Mouse (Mus musculus) MN1 (cell line): ENCODE measurements around the gene Gpr61.

ENCODE experiments used
- DNase-seq: peaks from one replicate; pipeline ENCODE4 v3.0.0-alpha.2; 2016; ENCODE audit warnings: low spot score

Gene Gpr61

DNA sequence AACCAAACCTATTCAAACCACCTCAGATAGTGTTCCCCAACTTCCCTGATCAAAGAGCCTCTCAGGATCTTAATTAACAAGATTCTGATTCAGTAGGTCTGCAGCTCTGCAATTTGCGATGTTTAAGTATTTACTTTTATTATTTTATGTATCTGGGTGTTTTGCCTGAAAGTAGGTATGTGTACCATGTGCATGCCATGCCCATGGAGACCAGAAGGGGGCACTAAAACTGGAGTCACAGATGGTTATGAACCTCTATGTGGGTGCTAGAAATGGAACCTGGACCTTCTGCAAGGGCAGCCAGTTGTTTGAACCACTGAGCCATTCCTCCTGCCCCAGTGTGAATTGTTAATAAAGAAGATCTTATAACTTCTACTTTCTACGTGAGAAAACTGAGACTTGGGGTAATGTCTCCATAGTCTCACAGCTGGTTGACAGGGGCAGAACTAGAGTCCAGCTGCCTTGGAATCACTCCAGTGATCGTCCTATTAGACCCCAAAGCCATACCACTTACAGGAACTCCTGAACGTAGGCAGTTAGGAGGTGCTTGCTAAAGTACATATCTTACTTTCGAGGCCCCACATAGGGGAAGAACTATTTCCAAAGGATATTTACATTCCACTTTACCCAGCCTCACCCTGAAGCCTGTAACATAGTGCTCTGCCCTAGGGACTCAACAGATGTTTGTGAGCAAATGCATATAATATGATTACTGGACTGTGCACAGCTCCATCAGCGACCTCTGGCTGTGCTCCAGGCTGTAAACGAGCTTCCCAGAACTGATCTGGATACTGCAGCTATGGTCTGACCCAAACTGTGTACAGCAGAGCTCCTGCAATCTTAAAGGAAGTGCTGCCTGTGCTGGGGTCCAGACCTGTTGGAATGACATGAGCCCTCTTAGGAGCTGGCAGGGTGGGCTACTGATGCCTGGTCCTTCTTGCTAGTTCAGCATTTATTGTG lies 24.4 kb upstream of the Gpr61 start:
- peak; percentile 83 for DNase-seq

GRCm38 (mm10) chr3:108174672-108175531 lies 20.2 kb upstream of the Gpr61 start:
- peak; percentile 82 for DNase-seq

DNA sequence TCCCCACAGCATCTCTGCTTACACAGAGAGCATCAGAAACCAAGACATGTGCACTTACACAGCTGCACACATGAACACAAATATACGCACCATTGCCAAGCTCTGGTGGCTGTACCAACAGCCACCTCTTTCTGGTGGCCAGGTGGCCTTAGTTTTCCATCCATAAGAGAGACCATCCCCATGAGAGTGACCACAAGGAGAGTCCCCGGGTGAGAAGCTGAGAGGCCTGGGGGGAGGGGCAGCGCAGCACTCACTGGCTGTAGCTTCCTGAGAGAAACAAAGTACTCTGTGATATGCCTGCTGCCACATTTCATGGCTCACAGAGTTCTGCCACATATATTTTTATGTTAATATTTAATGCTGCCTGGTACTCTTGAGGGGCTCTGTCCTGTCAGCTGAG lies 14.5 kb upstream of the Gpr61 start:
- DNase-seq, result no peak

- DNase-seq, result no peak
Measured at GRCm38 (mm10) chr3:108167499-108167898, 12.8 kb upstream of the Gpr61 start.

- DNase-seq, result peak; percentile 88
Measured at GRCm38 (mm10) chr3:108166486-108167211, 12.0 kb upstream of the Gpr61 start.

- DNase-seq, result peak; percentile 60
Measured at GRCm38 (mm10) chr3:108165532-108166315, 11.0 kb upstream of the Gpr61 start.

DNA sequence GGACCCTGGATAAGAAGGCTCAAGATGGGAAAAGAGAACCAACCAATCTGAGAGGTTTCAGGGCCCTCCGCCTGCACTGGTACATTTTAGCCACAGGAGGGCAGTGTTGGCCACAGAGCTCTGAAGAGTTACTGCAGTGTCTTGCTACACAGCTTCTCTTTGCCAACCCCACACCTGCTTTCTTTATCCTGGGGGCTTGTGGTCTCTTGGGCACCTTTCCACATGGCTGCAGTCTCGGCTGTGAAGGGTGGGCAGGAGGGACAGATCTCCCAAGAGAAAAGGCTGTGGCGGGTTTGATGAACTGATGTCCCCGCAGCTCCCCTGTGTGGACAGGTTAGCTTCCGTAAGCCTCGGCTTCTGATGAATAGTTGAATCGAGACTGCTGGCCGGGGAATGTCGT lies 10.1 kb upstream of the Gpr61 start:
- DNase-seq, result peak; percentile 87

DNA sequence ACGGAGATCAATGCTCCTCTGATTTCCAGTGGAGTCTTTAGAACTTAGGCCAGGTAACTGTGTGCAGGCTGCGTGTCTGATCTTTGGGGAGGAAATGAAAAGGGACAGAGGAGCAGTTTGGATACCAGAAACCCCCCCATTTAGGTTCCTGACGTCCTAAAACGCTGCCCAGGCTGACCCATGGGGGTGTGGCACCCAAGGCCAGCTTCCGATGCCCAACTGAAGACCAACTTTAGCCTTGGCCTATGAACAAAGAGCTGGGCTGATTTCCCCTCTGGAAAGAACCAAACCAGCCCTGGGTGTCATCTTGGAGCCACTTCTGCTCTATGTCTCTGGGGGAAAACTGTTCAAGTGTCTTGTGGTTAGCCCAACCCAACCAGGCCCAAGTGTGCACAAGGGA lies 9.4 kb upstream of the Gpr61 start:
- DNase-seq, result no peak

GRCm38 (mm10) chr3:108158383-108159037 lies 3.8 kb upstream of the Gpr61 start:
- no peak for DNase-seq

DNA sequence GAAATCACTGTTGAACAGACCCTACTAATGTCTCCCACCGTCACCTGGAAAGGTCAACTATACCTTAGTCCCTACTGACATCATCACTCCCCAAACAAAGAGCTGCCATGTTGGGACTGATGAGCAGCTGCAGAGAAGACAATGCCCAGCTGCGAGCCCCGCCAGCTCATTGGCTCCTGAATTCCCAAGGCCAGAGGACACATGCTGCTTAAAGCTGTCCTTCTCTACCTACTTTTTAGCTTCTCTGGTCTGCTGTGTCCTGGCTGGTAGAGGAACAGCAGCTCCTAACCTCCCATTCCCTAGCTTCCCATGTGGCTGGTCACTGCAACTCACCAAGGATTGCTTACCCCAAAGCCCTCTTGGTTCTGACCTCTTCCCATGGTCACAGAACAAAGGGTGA lies 2.4 kb downstream of the Gpr61 start:
- DNase-seq, result no peak

DNA sequence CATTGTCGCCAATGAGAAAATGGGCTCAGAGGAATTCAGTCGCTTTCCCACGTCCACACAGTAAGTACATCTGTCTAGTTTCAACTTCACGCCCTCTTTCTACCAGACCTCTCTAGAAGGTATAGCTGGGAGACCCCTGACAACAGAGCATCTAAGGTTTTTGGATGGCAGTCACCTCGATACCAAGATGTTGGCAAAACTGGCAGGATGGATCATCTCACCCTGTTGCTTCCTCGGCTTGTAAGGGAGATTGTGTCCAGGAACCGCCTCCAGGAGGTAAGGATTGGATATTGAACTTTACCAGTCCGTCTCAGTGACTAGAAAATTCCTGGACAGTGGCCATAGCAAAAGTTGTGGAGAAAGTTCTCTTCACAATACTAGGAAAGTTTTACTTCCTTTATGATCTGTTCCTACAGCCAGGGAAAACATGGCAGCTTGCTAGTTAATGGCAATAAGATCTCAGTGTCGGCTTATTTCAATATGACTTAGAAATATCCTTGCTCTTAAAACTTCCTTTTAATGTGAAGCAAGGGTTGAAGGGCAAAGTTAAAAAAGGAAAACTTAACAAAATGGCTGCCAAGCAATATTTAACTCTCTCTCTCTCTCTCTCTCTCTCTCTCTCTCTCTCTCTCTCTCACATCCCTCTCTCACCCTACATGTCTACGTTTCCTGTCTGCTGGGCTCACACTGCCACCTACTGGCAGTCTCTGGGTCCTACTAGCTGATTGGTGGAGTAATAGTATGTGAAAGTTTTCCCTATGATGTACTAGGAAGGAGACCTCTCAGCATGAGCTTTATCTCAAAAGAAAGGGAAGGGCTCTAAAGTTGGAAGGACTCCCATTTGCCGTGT lies 7.1 kb downstream of the Gpr61 start:
- DNase-seq, result peak; percentile 90

DNA sequence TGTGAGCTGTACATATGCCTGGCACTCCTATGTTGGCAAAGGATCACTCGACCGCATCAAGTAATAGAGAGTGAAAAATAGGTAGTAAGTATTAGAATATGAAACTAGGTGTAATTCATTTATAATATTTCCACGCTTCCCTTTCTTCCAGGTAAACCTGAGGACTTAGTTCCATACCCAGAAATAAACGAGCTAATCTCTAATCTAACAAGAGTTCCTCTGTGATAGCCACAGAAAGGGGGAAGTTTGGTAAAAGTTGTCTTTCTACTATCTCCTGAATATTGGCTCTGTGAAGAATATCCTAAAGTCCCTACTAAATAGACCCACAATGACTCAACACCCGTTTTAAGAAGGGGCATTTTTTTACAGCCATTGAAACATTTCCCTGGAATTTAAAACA lies 8.0 kb downstream of the Gpr61 start:
- DNase-seq, result no peak

- DNase-seq, result peak; percentile 91
Measured at GRCm38 (mm10) chr3:108145534-108146445, 8.9 kb downstream of the Gpr61 start, which contains the start of gene Gnai3. Gene Gnai3 (minus strand): TSS chr3:108146146.

- DNase-seq, result no peak
Measured at GRCm38 (mm10) chr3:108140786-108141185, 13.9 kb downstream of the Gpr61 start.

DNA sequence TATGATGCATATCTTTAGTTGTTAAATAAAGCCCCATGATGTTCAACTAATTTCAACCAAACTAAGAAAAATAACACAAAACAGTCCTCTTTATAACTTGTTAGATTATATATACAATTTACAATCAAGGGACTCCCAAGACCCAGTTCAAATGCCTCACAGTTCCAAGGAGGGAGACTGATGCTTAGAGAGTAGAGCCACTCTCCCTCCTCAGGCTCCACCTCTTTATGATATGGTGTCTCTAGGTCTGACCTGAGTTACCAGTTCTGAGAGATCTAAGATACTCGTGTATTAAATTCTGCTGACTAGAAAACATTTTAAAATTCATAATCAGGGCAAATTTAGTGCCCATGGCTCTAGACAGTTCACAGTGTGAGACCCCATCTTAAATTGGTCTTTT lies 15.6 kb downstream of the Gpr61 start:
- no peak for DNase-seq

- DNase-seq, result no peak
Measured at GRCm38 (mm10) chr3:108134701-108135100, 20.0 kb downstream of the Gpr61 start.

DNA sequence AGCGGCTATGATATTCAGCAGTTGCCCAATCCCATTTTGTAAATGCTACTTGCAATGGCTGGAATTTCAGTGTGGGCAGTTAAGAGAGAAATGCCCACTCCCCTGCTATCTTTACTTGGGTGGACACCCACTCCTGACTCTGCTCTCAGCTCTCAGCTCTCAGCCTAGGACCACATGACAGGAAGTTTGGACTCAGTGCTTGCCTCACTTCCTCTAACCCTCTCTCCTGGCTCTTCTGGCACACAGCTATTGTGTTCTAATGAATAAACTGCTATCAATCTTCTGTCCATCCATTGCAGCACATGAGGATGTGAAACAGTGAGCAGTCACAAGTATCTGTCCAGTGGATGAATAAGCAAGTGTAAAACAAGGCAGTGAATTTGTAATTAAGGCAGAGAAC lies 22.2 kb downstream of the Gpr61 start:
- no peak for DNase-seq

DNA sequence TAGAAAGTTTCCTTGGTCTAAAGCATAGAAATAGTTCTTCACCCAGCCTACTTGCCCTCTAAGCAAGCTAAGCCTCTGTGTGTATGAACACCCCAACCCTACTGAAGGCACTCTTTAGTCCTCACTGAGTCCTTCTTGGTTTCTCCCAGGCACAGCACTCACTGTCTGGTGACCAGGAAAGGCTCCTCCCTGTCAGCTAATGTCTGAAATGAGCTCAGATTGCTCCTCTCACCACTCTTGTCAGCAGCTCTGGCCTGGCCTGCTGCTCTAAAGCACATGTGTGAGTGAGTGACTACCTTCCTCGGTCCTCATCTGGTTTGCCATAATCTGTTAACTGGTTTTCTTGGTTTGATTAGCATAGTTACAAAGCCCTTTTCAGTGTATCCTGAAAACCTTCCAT lies 22.9 kb downstream of the Gpr61 start:
- peak; percentile 18 for DNase-seq

- no peak for DNase-seq
Measured at GRCm38 (mm10) chr3:108131216-108131615, 23.5 kb downstream of the Gpr61 start.
